Mouse (Mus musculus) ES-E14 (cell line): ENCODE results near the gene Drg1.

Experiments used
- CHD2 ChIP-seq: IDR thresholded peaks from 2 replicates; pipeline ENCODE4 v1.6.1; 2014; ENCODE audit warnings: mild to moderate bottlenecking, low read depth, low read length, inconsistent platforms
- HCFC1 ChIP-seq: IDR thresholded peaks from 2 replicates; pipeline ENCODE4 v1.6.1; 2012; ENCODE audit warnings: low read length, inconsistent platforms, borderline replicate concordance; ENCODE audit not compliant: insufficient read depth
- MAFK ChIP-seq: IDR thresholded peaks from 2 replicates; pipeline ENCODE4 v1.6.1; 2014; ENCODE audit warnings: mild to moderate bottlenecking, low read depth, low read length, inconsistent platforms; ENCODE audit not compliant: insufficient read depth
- ZC3H11A ChIP-seq: IDR thresholded peaks from 2 replicates; pipeline ENCODE4 v1.6.1; 2012; ENCODE audit warnings: low read depth, mild to moderate bottlenecking, inconsistent platforms, low read length, borderline replicate concordance
- ZNF384 ChIP-seq: IDR thresholded peaks from 2 replicates; pipeline ENCODE4 v1.6.1; 2012; ENCODE audit warnings: low read depth, low read length, inconsistent platforms

DNA sequence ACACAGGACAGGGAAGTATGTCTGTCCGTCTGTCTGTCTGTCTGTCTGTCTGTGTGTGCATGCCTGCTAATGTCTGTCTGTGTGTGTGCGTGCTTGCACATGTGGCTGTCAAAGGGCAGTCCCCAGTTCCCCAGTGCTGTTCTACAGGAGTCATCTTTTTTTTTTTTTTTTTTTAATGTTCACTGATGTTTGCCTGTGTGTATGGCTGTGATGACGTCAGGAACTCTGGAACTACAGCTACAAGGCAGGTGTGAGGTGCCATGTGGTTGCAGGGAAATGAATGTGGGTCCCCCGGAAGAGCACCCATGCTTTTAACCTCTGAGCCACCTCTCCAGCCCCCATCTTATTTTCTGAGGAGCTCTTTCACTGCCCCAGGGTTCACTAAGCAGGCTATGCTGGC lies 43.7 kb upstream of the Drg1 start:
- TF ChIP-seq MAFK: no peak
- TF ChIP-seq CHD2: no peak
- TF ChIP-seq HCFC1: no peak
- no peak for TF ChIP-seq ZNF384
- TF ChIP-seq ZC3H11A: no peak
